Mouse (Mus musculus) urinary bladder, adult 18-20 months (tissue): ENCODE measurements at regions not wholly inside any gene's neighbourhood (a gene's known extent, or its start where the extent isn't known, plus 50 kb on each side); places are given as distances from the start of the nearest gene placed in this dataset.

Experiments used
- DNase-seq, 2 experiments: peaks; one replicate each; pipeline ENCODE4 v3.0.0; 2022; ENCODE audit warnings: low spot score in 2 of 2, mixed read lengths in 2 of 2

DNA sequence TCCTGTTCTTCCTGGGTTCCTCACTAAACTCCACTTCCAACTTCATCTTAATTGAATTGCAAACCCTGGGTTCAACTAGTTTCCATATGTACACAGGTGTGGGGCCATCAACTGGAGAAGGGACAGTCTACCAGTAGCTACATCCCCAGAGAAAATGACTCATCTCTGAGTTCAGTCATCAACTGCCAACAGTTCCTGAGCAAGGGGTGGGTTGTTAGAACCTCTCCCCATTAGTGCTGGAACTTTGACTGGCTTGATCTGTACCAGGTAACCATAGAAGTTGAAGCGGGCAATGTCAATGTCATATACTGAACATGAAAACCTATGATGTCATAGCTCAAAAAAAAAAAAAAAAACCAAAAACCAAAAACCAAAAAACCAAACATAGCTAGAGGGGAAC lies 69.8 kb downstream of the Gm21750 start:
- no peak for DNase-seq

DNA sequence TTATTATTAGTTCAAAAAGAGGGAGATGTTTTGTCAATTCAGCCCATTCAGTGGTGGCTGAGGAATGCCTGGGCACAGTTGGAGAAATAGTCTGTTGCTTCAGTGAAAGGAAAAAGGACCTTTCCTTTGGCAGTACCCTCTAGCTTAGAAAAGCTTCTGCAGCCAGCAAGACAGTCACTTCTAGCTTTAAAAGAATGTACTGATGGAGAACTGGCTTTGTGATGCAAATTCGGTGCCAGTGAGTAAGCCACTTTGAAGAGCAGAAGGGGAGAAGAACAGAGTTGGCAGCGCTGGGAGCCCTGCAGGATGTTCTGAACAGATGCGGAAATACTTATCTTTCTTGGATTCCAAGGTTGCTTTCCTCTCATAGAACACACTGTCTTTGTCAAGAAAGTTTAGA lies 71.1 kb downstream of the Gm21750 start:
- no peak for DNase-seq

GRCm38 (mm10) chr14:73750790-73751189 lies 89.8 kb downstream of the Gm21750 start:
- no peak for DNase-seq

DNA sequence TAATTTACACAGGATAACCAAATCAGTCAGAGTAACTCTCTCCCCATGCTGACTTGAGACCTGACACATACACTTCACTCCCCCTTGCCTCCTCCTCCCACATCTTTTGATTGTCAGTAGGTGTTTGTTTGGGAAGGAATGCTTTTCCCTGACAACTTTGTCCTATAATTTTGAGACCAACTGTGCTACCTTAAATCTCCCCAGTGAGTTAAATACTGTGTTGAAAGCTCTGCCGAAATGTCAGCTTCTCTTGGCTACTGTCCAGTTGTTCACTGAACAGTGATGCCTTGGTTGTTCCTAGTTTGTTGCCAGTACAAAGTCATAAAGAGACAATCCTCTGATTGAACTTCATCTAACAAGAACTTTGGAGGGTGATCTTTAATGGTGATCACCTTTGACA lies 99.0 kb downstream of the Gm21750 start:
- DNase-seq: no peak

DNA sequence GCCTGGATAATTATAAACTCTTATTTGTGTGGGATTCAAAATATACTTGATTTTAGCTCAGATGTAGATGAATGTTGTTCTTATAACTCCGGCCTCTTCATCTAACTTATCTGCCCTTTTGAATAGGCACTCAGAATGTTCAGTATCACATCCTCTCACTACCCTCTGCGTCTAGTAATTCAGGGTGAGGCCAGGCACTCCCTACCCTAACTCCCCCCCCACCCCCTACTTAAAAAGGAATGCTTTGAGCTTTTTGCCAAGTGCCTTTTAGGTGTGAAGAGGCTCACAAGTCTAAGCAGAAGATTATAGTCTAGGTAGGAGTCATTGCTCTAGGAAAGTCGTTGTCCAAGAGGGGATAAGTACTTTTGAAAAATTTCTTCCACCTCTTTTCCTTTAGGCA lies 111.9 kb downstream of the Gm21750 start:
- no peak for DNase-seq

DNA sequence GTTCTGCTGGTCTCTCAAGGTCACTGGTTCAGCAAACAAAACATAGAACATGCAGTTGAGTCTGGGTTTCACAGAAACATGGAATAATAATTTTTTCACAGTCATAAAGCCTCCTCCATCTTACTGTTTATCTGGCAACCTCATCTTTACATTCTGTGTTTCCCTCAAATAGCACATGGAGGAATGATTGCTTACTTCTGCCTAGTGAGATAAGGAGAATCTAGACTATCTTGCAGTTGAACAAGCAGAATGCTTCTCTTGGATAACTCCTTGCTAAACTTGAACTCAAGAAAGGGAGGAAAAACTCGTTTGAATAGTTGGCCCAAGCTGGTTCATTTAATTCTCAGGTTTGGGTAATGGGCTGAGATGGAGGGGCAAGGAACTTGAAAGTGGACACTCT lies 112.8 kb downstream of the Gm21750 start:
- DNase-seq: no peak

DNA sequence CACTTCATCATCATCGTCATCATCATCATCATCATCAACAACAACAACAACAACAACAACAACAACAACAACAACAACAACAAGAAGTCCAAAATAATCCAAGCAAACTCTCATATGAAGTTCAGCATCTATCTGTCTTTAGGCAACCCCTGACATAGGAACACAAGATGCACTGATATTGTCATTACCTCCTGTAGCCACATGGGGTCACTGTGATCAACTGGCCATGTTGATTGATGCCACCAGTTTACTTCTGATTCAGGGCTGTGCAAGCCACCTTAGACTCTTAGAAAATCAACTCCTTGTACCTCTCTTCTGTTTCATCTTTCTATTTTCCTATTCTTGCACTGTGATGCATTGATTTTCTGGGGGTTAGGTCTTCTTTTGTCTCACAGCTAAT lies 115.0 kb downstream of the Gm21750 start:
- DNase-seq: peak in 1 of 2 experiments; percentile 5

DNA sequence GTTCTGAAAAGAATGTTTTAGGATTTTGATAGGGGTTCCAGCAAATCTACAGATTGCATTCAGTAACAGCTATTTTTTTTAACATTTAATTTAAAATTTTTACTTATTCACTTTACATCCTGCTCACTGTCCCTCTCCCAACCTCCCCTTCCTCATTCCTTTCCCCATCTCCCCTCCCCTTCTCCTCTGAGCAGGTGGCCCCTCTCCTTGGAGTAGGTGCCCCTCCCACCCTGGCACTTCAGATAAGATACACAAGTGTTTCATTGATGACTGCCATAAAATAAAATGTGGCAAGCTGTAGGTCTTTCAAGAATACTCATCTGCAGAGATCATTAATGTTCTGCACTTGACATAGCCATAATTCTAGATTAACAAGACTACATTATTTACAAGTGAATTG lies 146.1 kb downstream of the Gm21750 start:
- no peak for DNase-seq

DNA sequence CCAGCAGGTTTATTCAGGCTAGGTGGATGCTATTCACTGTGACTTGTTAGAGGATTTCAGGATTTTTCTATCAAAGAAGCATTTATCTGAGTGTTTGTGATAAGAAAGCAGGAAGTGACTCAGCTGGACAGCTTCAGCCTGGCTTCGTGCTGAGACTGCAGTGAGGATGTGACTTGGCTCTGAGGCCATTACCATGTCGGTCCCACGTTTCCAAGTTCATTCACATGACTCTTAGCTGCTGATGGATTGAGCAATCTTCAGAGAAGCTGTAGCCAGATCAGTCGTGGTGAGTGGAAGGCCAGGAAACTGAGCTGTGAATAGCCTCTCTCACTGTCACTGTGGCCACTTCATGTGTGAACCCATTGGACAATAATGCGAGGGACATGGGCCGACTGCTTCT lies 177.9 kb downstream of the Gm21750 start:
- no peak for DNase-seq

GRCm38 (mm10) chr14:73861782-73862181 lies 200.8 kb downstream of the Gm21750 start:
- no peak for DNase-seq

DNA sequence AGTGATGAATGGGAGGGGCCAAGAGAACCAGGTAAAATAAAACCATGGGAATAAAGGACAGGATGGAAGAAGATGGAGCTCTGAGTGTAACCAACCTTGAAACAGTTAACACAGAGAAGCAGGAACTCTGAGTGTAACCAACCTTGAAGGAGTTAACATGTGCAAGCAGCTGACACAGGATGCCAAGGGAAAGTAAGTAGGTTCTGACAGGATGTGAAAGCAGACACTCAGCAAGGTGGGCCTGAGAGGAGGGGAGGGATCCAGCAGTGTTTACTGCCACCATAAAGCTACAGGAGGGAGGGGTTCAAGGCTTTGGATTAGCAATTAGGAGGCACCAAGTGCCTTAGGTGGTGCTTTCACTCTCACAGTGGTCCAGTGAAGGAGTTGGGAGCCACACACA lies 213.3 kb downstream of the Gm21750 start:
- DNase-seq: no peak

DNA sequence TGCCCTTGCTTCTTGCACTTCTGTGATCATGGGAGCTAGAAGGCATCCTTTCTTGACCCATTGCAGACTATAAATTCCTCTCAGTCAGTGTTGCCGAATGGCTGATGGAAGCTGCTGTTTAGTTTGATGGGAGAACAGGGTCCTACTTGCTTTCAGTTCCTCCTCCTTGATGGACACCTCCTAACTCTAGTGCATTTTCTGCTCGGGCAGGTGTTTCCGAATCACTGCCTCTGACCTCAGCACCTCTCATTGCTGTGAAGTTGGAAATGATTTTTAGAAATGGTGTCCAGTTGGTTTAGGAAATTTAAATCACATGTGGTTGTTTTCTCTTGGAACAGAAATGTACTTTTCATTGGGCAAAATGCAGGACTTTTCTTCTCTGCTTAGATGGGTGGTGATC lies 214.9 kb downstream of the Gm21750 start:
- no peak for DNase-seq

- no peak for DNase-seq
These were observed 217.2 kb downstream of the Gm21750 start for GRCm38 (mm10) chr14:73878267-73878666.

DNA sequence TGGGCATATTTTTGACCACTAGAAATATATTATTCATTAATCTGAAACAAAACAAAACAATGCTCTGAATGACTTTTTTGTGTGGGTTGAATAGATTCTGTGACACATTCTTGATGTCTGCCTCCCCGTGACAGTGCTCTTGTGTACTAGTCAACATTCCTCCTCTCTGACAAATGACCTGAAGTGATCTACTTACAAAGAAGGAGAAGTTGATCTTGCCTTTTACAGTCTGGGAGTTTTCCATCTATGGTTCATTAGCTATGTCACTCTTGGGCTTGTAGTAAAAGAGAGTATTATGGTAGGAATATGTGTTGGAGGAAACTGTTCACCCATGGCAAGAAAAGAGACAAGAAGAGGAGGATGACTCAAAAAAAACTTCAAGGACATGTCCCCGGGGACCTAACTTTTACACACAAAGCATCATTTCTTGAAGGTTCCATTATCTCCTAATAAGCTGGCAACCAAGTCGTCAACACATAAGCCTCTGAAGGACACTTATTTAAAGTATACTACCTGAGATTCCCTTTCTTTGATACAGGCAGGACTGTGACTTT lies 217.9 kb downstream of the Gm21750 start:
- no peak for DNase-seq

DNA sequence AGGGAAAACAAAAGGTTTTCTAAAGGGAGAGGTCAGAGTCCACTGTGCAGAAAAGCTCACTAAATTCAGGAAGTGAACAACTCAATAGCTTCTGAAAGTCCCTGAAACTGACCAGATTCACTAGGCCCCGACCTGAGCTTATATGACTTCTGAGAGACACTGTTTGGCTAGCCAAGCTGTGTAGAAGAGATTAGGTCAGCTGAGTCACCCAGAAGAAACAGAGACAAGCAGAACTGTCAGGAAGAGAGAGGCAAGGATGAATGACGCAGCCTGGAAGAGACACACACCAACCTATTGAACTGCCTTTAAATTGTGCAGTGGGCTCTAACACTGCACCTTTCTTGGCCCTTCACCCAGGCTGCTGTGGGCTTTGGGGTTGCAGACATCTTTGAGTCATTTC lies 230.4 kb downstream of the Gm21750 start:
- DNase-seq: no peak

- no peak for DNase-seq
These were observed 233.8 kb downstream of the Gm21750 start for GRCm38 (mm10) chr14:73894844-73895243.

DNA sequence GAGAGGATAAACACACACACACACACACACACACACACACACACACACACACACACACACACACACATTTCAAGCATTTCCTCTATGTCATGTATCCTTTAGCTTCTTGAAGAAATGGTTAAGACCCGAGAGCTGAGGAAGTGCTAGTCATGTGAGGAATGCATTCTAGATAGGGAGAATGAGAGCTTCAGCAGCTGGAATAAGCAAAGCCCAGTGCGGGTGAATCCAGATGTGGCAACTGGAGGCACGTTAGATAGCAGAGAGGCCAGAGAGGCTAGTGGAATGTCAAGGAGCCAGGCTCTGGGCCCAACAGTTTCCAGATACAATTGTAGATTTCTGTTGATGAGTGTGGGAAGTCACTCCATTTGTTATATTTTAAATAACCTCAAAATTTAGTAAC lies 234.2 kb downstream of the Gm21750 start:
- no peak for DNase-seq

DNA sequence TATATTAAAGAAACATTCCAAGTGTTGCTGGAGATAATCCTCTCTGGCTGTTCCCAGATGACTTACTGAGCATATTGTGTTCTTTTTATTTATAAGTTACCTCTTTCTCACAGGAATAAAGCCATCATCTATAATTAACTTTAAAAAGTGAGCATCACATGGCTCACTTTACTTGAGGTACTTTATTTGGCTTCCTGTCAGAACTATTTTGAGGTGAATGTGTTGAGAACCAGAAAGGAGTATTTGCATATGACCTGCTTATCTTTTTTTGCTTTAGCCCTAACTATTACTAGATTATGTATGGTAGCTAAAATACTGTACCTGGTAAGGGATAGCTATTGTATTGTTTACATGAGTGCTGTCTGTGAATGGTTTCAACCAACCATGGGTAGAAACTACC lies 238.1 kb downstream of the Gm21750 start:
- no peak for DNase-seq

DNA sequence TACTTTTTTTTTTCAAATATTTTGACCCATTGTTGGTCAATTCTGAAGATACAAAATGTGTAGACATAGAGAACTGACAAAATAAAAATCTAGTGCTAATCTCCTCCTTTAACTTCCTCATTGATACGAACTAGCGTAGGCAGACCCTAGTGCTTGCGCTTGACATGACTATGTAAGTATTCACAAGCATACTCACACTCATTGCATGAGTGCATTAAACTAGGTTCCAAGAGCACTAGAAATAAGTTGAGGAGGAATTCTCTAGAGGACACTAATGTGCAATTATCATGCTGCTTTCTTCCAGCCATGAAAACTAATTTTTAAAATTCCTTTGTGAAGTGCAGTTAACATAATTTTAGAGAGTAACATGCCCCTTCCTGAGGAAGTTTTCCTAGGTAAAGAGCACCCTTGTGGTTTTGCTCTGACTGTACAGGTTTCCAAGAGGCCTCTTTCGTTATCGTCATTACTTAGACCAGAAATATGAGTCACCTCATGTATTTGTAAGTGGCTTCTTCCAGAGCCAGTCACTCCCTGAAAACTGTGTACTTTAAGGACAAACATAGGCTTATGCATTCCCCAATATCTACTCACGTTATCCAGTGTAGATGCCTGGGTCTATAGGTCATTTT lies 241.2 kb downstream of the Gm21750 start:
- no peak for DNase-seq

DNA sequence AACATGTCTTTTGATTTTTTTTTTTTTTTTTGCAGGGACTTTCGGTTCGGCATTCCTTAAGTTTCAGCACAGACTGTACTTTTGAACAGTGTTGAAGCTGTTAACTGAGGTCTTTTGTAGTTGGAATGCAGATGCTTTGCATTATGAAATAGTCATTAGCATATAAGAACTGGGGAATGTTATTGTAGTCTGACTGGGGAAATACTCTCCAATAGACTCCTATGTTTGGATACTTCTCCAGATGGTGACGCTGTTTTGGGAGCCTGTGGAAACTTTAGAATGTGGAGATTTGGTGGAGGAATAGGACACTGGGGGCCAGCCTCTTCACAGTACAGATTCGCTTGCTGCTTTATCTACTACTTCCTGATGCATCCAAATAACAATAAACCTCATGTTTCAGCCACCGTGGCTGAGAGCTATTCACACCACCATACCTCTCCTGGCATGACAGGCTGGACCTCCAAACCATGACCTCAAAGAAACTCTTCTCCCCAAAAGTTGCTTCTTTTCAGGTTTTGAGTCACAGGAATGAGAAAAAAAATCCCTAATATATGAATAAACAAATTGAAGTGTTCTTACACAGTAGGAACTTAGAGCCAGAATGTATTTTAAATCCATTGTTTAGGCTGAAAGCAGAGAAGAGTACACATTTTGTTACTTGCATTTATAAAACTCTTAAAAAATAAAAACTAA lies 252.9 kb downstream of the Gm21750 start:
- no peak for DNase-seq

DNA sequence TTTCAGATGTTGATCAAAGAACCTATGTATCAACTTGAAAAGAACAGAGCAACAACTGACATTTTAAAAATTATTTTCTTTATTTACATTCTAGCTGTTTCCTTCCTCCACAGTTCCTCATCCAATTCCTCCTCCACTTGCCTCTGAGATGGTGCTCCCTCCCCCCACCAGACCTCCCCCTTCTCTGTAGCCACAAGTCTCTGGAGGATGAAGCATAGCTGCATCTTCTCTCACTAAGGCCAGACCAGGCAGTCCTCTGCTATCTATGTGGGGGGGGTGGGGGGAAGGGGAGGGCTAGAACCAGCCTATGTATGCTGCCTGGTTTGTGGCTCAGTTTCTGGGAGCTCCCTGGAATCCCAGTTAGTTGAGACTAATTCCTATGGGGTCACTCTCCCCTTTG lies 255.0 kb downstream of the Gm21750 start:
- DNase-seq: no peak

GRCm38 (mm10) chr14:73931095-73931494 lies 270.1 kb downstream of the Gm21750 start:
- DNase-seq: no peak

DNA sequence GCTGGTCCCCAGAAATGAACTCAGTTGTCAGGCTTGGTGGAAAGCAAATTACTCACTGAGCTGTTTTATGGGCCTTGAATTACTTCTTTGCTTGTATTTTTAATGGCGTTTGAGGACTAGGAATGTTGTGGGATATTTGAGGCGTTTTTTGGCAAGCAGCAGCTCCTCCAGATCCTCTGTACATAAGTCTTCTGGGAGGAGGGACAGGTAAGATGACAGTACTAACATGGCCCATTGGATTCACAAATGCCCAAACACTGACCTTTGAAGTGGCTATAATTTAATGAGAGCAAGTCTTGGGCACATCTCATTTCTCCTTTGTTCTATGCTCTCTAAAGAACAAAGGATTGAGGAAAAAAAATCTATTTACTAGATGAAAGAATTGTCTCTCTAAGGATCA lies 286.3 kb downstream of the Gm21750 start:
- no peak for DNase-seq

DNA sequence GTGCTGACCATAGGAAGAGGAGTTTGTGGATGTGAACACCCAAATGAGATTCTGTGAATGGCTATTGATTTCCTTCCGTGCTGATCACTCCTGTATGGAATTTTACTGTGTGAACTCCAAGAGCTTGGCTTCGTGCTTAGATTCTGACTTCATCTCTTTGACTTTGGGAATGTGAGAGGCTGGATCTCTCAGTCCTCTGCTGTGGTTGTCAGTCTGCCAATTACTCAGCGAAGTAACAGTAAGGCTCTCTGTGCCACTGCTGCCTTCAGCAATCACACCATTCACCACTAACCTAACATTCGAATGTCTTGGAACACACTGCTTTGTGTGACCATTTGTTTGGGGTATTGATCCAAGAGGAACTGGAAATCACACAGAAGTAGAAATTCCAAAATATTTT lies 291.5 kb downstream of the Gm21750 start:
- no peak for DNase-seq
